Mouse (Mus musculus): ENCODE results near the gene Rnf6. TPM values are rescaled to one million over a fixed set of nuclear protein-coding genes. Genes with fewer than 3 reads are reported as not detected.

Gene Rnf6
- 38.8 and 39.9 TPM in 2 replicates for polyA plus RNA-seq (2014; fragmentation: Nextera tagmentation; extraction: Ambion mirVana)

- H3K9me3 ChIP-seq (ENCODE audit: control insufficient read depth, low read length): no peaks in the 10 kb centered on the region
- H3K27ac ChIP-seq (ENCODE audit: low read depth): peak within 1 kb of the TSS; percentile 96
- peaks cover 6% of the 10 kb centered on the region; the same call in 1 of the 2 replicates for H3K4me1 ChIP-seq (replicated peaks; ENCODE audit: control insufficient read depth, insufficient read depth, low read length)
- H3K4me3 ChIP-seq (ENCODE audit: low read depth, low read length): peak within 1 kb of the TSS; percentile 54
- ATAC-seq (replicated peaks; ENCODE audit: low FRiP score, low TSS enrichment, low read depth) (peak; percentile 100), DNase-seq (ENCODE audit: low spot score) (peak; percentile 94)
- no peaks in the 10 kb centered on the region for H3K27me3 ChIP-seq (replicated peaks; ENCODE audit: control insufficient read depth, insufficient read depth, low read length)
- WGBS: under 1% methylated on average over 67 of the region's 67 CpGs
- peak within 1 kb of the TSS; percentile 82 for H3K9ac ChIP-seq (ENCODE audit: low read length)
- H3K36me3 ChIP-seq (ENCODE audit: control insufficient read depth, insufficient read depth, low read length): peaks cover 32% of the 10 kb centered on the region
- peak within 1 kb of the TSS; percentile 78 for H3K4me2 ChIP-seq (ENCODE audit: low read length)
These were observed at the start of gene Rnf6 for GRCm38 (mm10) chr5:146220879-146221714. Gene Rnf6, minus strand, starts transcription at chr5:146221555.

- no peak for ATAC-seq (replicated peaks; ENCODE audit: low FRiP score, low TSS enrichment, low read depth)
- peaks cover 33% of the 10 kb centered on the region for H3K36me3 ChIP-seq (ENCODE audit: control insufficient read depth, insufficient read depth, low read length)
- no peaks in the 10 kb centered on the region for H3K9me3 ChIP-seq (ENCODE audit: control insufficient read depth, low read length)
- no peak overlapping the region for H3K27ac ChIP-seq (ENCODE audit: low read depth)
- no peak overlapping the region for H3K9ac ChIP-seq (ENCODE audit: low read length)
- no peak overlapping the region for H3K4me2 ChIP-seq (ENCODE audit: low read length)
- no peak overlapping the region for H3K4me3 ChIP-seq (ENCODE audit: low read depth, low read length)
- WGBS: 87% methylated on average over 9 of the region's 9 CpGs
- H3K27me3 ChIP-seq (replicated peaks; ENCODE audit: control insufficient read depth, insufficient read depth, low read length): no peaks in the 10 kb centered on the region
- no peak for DNase-seq (ENCODE audit: low spot score)
- no peaks in the 10 kb centered on the region for H3K4me1 ChIP-seq (replicated peaks; ENCODE audit: control insufficient read depth, insufficient read depth, low read length)
These were observed 49.2 kb upstream of the Rnf6 start for GRCm38 (mm10) chr5:146270593-146270992.

- Histone ChIP-seq H3K27me3 (replicated peaks; ENCODE audit: control insufficient read depth, insufficient read depth, low read length) (no peaks in the 10 kb centered on the region), H3K36me3 (ENCODE audit: control insufficient read depth, insufficient read depth, low read length) (peaks cover 23% of the 10 kb centered on the region), H3K4me1 (replicated peaks; ENCODE audit: control insufficient read depth, insufficient read depth, low read length) (no peaks in the 10 kb centered on the region), H3K4me2 (ENCODE audit: low read length) (no peak overlapping the region), H3K9ac (ENCODE audit: low read length) (no peak overlapping the region), H3K9me3 (ENCODE audit: control insufficient read depth, low read length) (no peaks in the 10 kb centered on the region), H3K27ac (ENCODE audit: low read depth) (no peak overlapping the region), H3K4me3 (ENCODE audit: low read depth, low read length) (no peak overlapping the region)
- DNase-seq (ENCODE audit: low spot score) (no peak), ATAC-seq (replicated peaks; ENCODE audit: low FRiP score, low TSS enrichment, low read depth) (no peak)
- WGBS: 82% methylated on average over 7 of the region's 7 CpGs
These were observed 46.4 kb upstream of the Rnf6 start for GRCm38 (mm10) chr5:146267776-146268175.

GRCm38 (mm10) chr5:146265934-146266591 is 44.7 kb upstream of the Rnf6 start:
- ATAC-seq (replicated peaks; ENCODE audit: low FRiP score, low TSS enrichment, low read depth): no peak

GRCm38 (mm10) chr5:146260003-146260402 is 38.6 kb upstream of the Rnf6 start:
- DNase-seq (ENCODE audit: low spot score) (no peak), ATAC-seq (replicated peaks; ENCODE audit: low FRiP score, low TSS enrichment, low read depth) (no peak)
- Histone ChIP-seq H3K27ac (ENCODE audit: low read depth) (no peak overlapping the region), H3K4me3 (ENCODE audit: low read depth, low read length) (no peak overlapping the region), H3K36me3 (ENCODE audit: control insufficient read depth, insufficient read depth, low read length) (0 out of 2 replicates have a peak, but pooled peaks cover 3% of the 10 kb centered on the region), H3K9me3 (ENCODE audit: control insufficient read depth, low read length) (no peaks in the 10 kb centered on the region), H3K9ac (ENCODE audit: low read length) (no peak overlapping the region), H3K27me3 (replicated peaks; ENCODE audit: control insufficient read depth, insufficient read depth, low read length) (no peaks in the 10 kb centered on the region), H3K4me2 (ENCODE audit: low read length) (no peak overlapping the region), H3K4me1 (replicated peaks; ENCODE audit: control insufficient read depth, insufficient read depth, low read length) (no peaks in the 10 kb centered on the region)
- WGBS: 59% methylated on average over 9 of the region's 9 CpGs

More at GRCm38 (mm10) chr5:146265934-146266591, 44.7 kb upstream of the Rnf6 start:
- Histone ChIP-seq H3K36me3 (ENCODE audit: control insufficient read depth, insufficient read depth, low read length) (peaks cover 20% of the 10 kb centered on the region), H3K4me1 (replicated peaks; ENCODE audit: control insufficient read depth, insufficient read depth, low read length) (no peaks in the 10 kb centered on the region), H3K9me3 (ENCODE audit: control insufficient read depth, low read length) (no peaks in the 10 kb centered on the region), H3K27me3 (replicated peaks; ENCODE audit: control insufficient read depth, insufficient read depth, low read length) (no peaks in the 10 kb centered on the region), H3K9ac (ENCODE audit: low read length) (no peak overlapping the region), H3K4me2 (ENCODE audit: low read length) (no peak overlapping the region), H3K4me3 (ENCODE audit: low read depth, low read length) (no peak overlapping the region), H3K27ac (ENCODE audit: low read depth) (no peak overlapping the region)
- WGBS: 80% methylated on average over 4 of the region's 6 CpGs
- no peak for DNase-seq (ENCODE audit: low spot score)

GRCm38 (mm10) chr5:146253644-146254043 is 32.3 kb upstream of the Rnf6 start:
- no peak for DNase-seq (ENCODE audit: low spot score)
- WGBS: 76% methylated on average over 5 of the region's 5 CpGs
- peaks cover 8% of the 10 kb centered on the region for H3K4me1 ChIP-seq (replicated peaks; ENCODE audit: control insufficient read depth, insufficient read depth, low read length)
- no peak overlapping the region for H3K4me2 ChIP-seq (ENCODE audit: low read length)
- no peak overlapping the region for H3K4me3 ChIP-seq (ENCODE audit: low read depth, low read length)
- no peak for ATAC-seq (replicated peaks; ENCODE audit: low FRiP score, low TSS enrichment, low read depth)
- H3K9ac ChIP-seq (ENCODE audit: low read length): no peak overlapping the region
- H3K27me3 ChIP-seq (replicated peaks; ENCODE audit: control insufficient read depth, insufficient read depth, low read length): no peaks in the 10 kb centered on the region
- no peak overlapping the region for H3K27ac ChIP-seq (ENCODE audit: low read depth)
- 0 out of 2 replicates have a peak, but pooled peaks cover 5% of the 10 kb centered on the region for H3K36me3 ChIP-seq (ENCODE audit: control insufficient read depth, insufficient read depth, low read length)
- H3K9me3 ChIP-seq (ENCODE audit: control insufficient read depth, low read length): no peaks in the 10 kb centered on the region

- Histone ChIP-seq H3K4me2 (ENCODE audit: low read length) (no peak overlapping the region), H3K9ac (ENCODE audit: low read length) (no peak overlapping the region), H3K4me3 (ENCODE audit: low read depth, low read length) (no peak overlapping the region), H3K4me1 (replicated peaks; ENCODE audit: control insufficient read depth, insufficient read depth, low read length) (peaks cover 19% of the 10 kb centered on the region), H3K27ac (ENCODE audit: low read depth) (peak overlapping the region; percentile 65; the same call in 1 of the 2 replicates), H3K36me3 (ENCODE audit: control insufficient read depth, insufficient read depth, low read length) (0 out of 2 replicates have a peak, but pooled peaks cover 5% of the 10 kb centered on the region), H3K9me3 (ENCODE audit: control insufficient read depth, low read length) (no peaks in the 10 kb centered on the region), H3K27me3 (replicated peaks; ENCODE audit: control insufficient read depth, insufficient read depth, low read length) (no peaks in the 10 kb centered on the region)
- ATAC-seq (replicated peaks; ENCODE audit: low FRiP score, low TSS enrichment, low read depth): 0 out of 2 replicates have a peak, but pooled peaks have one; percentile 34
- WGBS: 54% methylated on average over 5 of the region's 5 CpGs
- DNase-seq (ENCODE audit: low spot score): no peak
These were observed 30.5 kb upstream of the Rnf6 start for GRCm38 (mm10) chr5:146251663-146252429.

- Histone ChIP-seq H3K9me3 (ENCODE audit: control insufficient read depth, low read length) (no peaks in the 10 kb centered on the region), H3K27me3 (replicated peaks; ENCODE audit: control insufficient read depth, insufficient read depth, low read length) (no peaks in the 10 kb centered on the region), H3K4me3 (ENCODE audit: low read depth, low read length) (no peak overlapping the region), H3K27ac (ENCODE audit: low read depth) (peak overlapping the region; percentile 65), H3K9ac (ENCODE audit: low read length) (no peak overlapping the region), H3K36me3 (ENCODE audit: control insufficient read depth, insufficient read depth, low read length) (0 out of 2 replicates have a peak, but pooled peaks cover 5% of the 10 kb centered on the region), H3K4me2 (ENCODE audit: low read length) (no peak overlapping the region), H3K4me1 (replicated peaks; ENCODE audit: control insufficient read depth, insufficient read depth, low read length) (peaks cover 20% of the 10 kb centered on the region)
- peak; percentile 79; the same call in 1 of the 2 replicates for ATAC-seq (replicated peaks; ENCODE audit: low FRiP score, low TSS enrichment, low read depth)
- WGBS: 72% methylated on average over 12 of the region's 12 CpGs
- no peak for DNase-seq (ENCODE audit: low spot score)
These were observed 29.2 kb upstream of the Rnf6 start for GRCm38 (mm10) chr5:146250369-146251075.
